In genomic region chr8:116978052-116978451, GRCm38 (mm10) we compare ENCODE assay signal across 9 mouse cellular contexts. TPM values are rescaled to one million over a fixed set of nuclear protein-coding genes. Genes with fewer than 3 reads are reported as not detected.
DNase-seq lines count a peak whose midpoint lies in the region; ATAC-seq and TF ChIP-seq lines count a peak whose summit lies in the region.
"Had no signal": no experiment of that assay in that cellular context is flagged by ENCODE, and none has a peak within 500 bp of the region (broad histone marks: within the 10 kb centered on the region; RNA-seq: fewer than 3 reads in every experiment).

No protein-coding gene starts in this region.

- no peak for TF ChIP-seq POLR2A in liver, adult 2 months (IDR thresholded peaks at IDR 0.05; ENCODE audit: extremely low read depth, insufficient read depth, low read length)

- peaks cover 4% of the 10 kb centered on the region; the same call in 1 of the 2 replicates for H3K4me1 ChIP-seq in liver, adult 2 months (ENCODE audit: control insufficient read depth, insufficient read depth, low read length)
- H3K4me1 ChIP-seq in embryonic facial prominence, embryonic 11.5 days (ENCODE audit: control insufficient read depth, insufficient read depth, low read length), result no peaks in the 10 kb centered on the region
- peaks cover 13% of the 10 kb centered on the region for H3K4me1 ChIP-seq in intestine, embryonic 14.5 days (replicated peaks; ENCODE audit: control insufficient read depth, insufficient read depth, low read length)
- peaks cover 14% of the 10 kb centered on the region for H3K4me1 ChIP-seq in neural tube, embryonic 13.5 days (replicated peaks)

- no peaks in the 10 kb centered on the region for H3K27me3 ChIP-seq in liver, adult 2 months (ENCODE audit: control insufficient read depth, insufficient read depth, low read length)
- H3K27me3 ChIP-seq in embryonic facial prominence, embryonic 11.5 days (ENCODE audit: control insufficient read depth, insufficient read depth, low read length), result no peaks in the 10 kb centered on the region
- no peaks in the 10 kb centered on the region for H3K27me3 ChIP-seq in intestine, embryonic 14.5 days (replicated peaks; ENCODE audit: control insufficient read depth, insufficient read depth, low read length)
- no peaks in the 10 kb centered on the region for H3K27me3 ChIP-seq in neural tube, embryonic 13.5 days

- no peaks in the 10 kb centered on the region for H3K9me3 ChIP-seq in embryonic facial prominence, embryonic 11.5 days (replicated peaks; ENCODE audit: control insufficient read depth, low read length)
- H3K9me3 ChIP-seq in intestine, embryonic 14.5 days (ENCODE audit: control insufficient read depth, low read length), result no peaks in the 10 kb centered on the region
- H3K9me3 ChIP-seq in neural tube, embryonic 13.5 days, result no peaks in the 10 kb centered on the region

- H3K4me2 ChIP-seq in embryonic facial prominence, embryonic 11.5 days (ENCODE audit: low read depth, low read length), result peak overlapping the region; percentile 76
- H3K4me2 ChIP-seq in intestine, embryonic 14.5 days (ENCODE audit: low read length), result peak overlapping the region; percentile 78
- peak overlapping the region; percentile 74 for H3K4me2 ChIP-seq in neural tube, embryonic 13.5 days

- H3K27ac ChIP-seq in liver, adult 2 months (replicated peaks; ENCODE audit: insufficient read depth, low read depth, low read length), result no peak overlapping the region
- no peak overlapping the region for H3K27ac ChIP-seq in embryonic facial prominence, embryonic 11.5 days (replicated peaks; ENCODE audit: low read depth, low read length)
- no peak overlapping the region; the same call in 1 of the 2 replicates for H3K27ac ChIP-seq in intestine, embryonic 14.5 days (ENCODE audit: low read depth)
- H3K27ac ChIP-seq in neural tube, embryonic 13.5 days (replicated peaks), result 0 out of 2 replicates have a peak overlapping the region, but pooled peaks have one; percentile 74

- H3K4me3 ChIP-seq in liver, adult 2 months (ENCODE audit: insufficient read depth, low read depth, low read length), result peak overlapping the region; percentile 75; the same call in 1 of the 2 replicates
- H3K4me3 ChIP-seq in embryonic facial prominence, embryonic 11.5 days (ENCODE audit: low read depth, low read length), result peak overlapping the region; percentile 67
- H3K4me3 ChIP-seq in intestine, embryonic 14.5 days (ENCODE audit: low read depth, low read length), result peak overlapping the region; percentile 94
- peak overlapping the region; percentile 78 for H3K4me3 ChIP-seq in neural tube, embryonic 13.5 days

- H3K79me2 ChIP-seq in liver, adult 2 months (ENCODE audit: control insufficient read depth, insufficient read depth, low read length), result no peaks in the 10 kb centered on the region

- no peak for DNase-seq in liver, adult 2 months (ENCODE audit: extremely low read depth, low read depth, low spot score)
- DNase-seq in liver, result no peak
- DNase-seq in embryonic facial prominence, embryonic 11.5 days (ENCODE audit: low spot score), result no peak
- DNase-seq in intestine, embryonic 14.5 days (ENCODE audit: low spot score), result no peak
- DNase-seq in thymus, postnatal 36 days, result no peak
- DNase-seq in urinary bladder, postnatal 10 days (ENCODE audit: low spot score), result no peak
- DNase-seq in cerebellum, postnatal 4 days (ENCODE audit: low spot score in 2 of 2), result no peak

- TF ChIP-seq CTCF in liver, adult 2 months (IDR thresholded peaks at IDR 0.05; ENCODE audit: low read depth, low read length), result no peak

- WGBS in liver, adult 2 months, result 30% methylated on average over 8 of the region's 8 CpGs
- 32% methylated on average over 8 of the region's 8 CpGs for WGBS in embryonic facial prominence, embryonic 11.5 days
- 31% methylated on average over 8 of the region's 8 CpGs for WGBS in intestine, embryonic 14.5 days
- 32% methylated on average over 8 of the region's 8 CpGs for WGBS in neural tube, embryonic 13.5 days

- no peak for ATAC-seq in embryonic facial prominence, embryonic 11.5 days (replicated peaks; ENCODE audit: insufficient number of reproducible peaks, low FRiP score, low TSS enrichment, low read depth)
- ATAC-seq in intestine, embryonic 14.5 days (replicated peaks; ENCODE audit: low FRiP score, low TSS enrichment, low read depth), result no peak
- ATAC-seq in neural tube, embryonic 13.5 days (ENCODE audit: low read depth), result no peak

- no peak overlapping the region for H3K9ac ChIP-seq in liver, adult 2 months (ENCODE audit: low read depth, low read length)
- H3K9ac ChIP-seq in embryonic facial prominence, embryonic 11.5 days (replicated peaks; ENCODE audit: low read length), result peak overlapping the region; percentile 55
- H3K9ac ChIP-seq in intestine, embryonic 14.5 days (ENCODE audit: low read length), result peak overlapping the region; percentile 20
- H3K9ac ChIP-seq in neural tube, embryonic 13.5 days, result peak overlapping the region; percentile 61

- H3K36me3 ChIP-seq in liver, adult 2 months (ENCODE audit: control insufficient read depth, insufficient read depth, low read length), result peaks cover 3% of the 10 kb centered on the region; the same call in 1 of the 2 replicates
- no peaks in the 10 kb centered on the region for H3K36me3 ChIP-seq in embryonic facial prominence, embryonic 11.5 days (replicated peaks; ENCODE audit: control insufficient read depth, insufficient read depth, low read depth, low read length)
- H3K36me3 ChIP-seq in intestine, embryonic 14.5 days (ENCODE audit: control insufficient read depth, insufficient read depth, low read length), result peaks cover 11% of the 10 kb centered on the region
- peaks cover 13% of the 10 kb centered on the region for H3K36me3 ChIP-seq in neural tube, embryonic 13.5 days

RNA-seq across cellular contexts. Expression of gene 1700030J22Rik, which starts 0.7 kb away (rescaled TPM):
- total RNA-seq in liver, adult 2 months (2014; rRNA removed), result 0.13 and 0.18 TPM in 2 replicates
- 0.15 and 0.20 TPM in 2 replicates for polyA plus RNA-seq in liver, adult 2 months (2012; rRNA removed)
- 2.0 and 2.8 TPM in 2 replicates for polyA plus RNA-seq in embryonic facial prominence, embryonic 11.5 days (2014; fragmentation: Nextera tagmentation; extraction: Ambion mirVana)
- 0.67 and 1.2 TPM in 2 replicates for polyA plus RNA-seq in intestine, embryonic 14.5 days (2014; fragmentation: Nextera tagmentation; extraction: Ambion mirVana)
- 4.9 and 6.5 TPM in 2 replicates for polyA plus RNA-seq in neural tube, embryonic 13.5 days (2015; fragmentation: Nextera tagmentation; extraction: Ambion mirVana)
- total RNA-seq: neutrophil, adult 5-6 weeks had no signal

RNA-seq across cellular contexts. Expression of gene Gcsh, which starts 15.3 kb away (rescaled TPM):
- total RNA-seq in liver, adult 2 months (2014; rRNA removed), result 146 and 161 TPM in 2 replicates
- 75.7 and 96.4 TPM in 2 replicates for polyA plus RNA-seq in liver, adult 2 months (2012; rRNA removed)
- 166 and 167 TPM in 2 replicates for polyA plus RNA-seq in embryonic facial prominence, embryonic 11.5 days (2014; fragmentation: Nextera tagmentation; extraction: Ambion mirVana)
- polyA plus RNA-seq in intestine, embryonic 14.5 days (2014; fragmentation: Nextera tagmentation; extraction: Ambion mirVana), result 174 and 176 TPM in 2 replicates
- polyA plus RNA-seq in neural tube, embryonic 13.5 days (2015; fragmentation: Nextera tagmentation; extraction: Ambion mirVana), result 111 and 114 TPM in 2 replicates

RNA-seq across cellular contexts. Expression of gene Atmin, which starts 34.9 kb away (rescaled TPM):
- total RNA-seq in liver, adult 2 months (2014; rRNA removed), result 2.9 and 3.7 TPM in 2 replicates
- polyA plus RNA-seq in liver, adult 2 months (2012; rRNA removed), result 3.9 and 4.1 TPM in 2 replicates
- 12.7 and 13.1 TPM in 2 replicates for polyA plus RNA-seq in embryonic facial prominence, embryonic 11.5 days (2014; fragmentation: Nextera tagmentation; extraction: Ambion mirVana)
- polyA plus RNA-seq in intestine, embryonic 14.5 days (2014; fragmentation: Nextera tagmentation; extraction: Ambion mirVana), result 11.9 and 12.5 TPM in 2 replicates
- 20.6 and 21.4 TPM in 2 replicates for polyA plus RNA-seq in neural tube, embryonic 13.5 days (2015; fragmentation: Nextera tagmentation; extraction: Ambion mirVana)

RNA-seq across cellular contexts. Expression of gene Cenpn, which starts 56.5 kb away (rescaled TPM):
- 0.74 and 1.3 TPM in 2 replicates for total RNA-seq in liver, adult 2 months (2014; rRNA removed)
- 0.44 and 0.72 TPM in 2 replicates for polyA plus RNA-seq in liver, adult 2 months (2012; rRNA removed)
- polyA plus RNA-seq in embryonic facial prominence, embryonic 11.5 days (2014; fragmentation: Nextera tagmentation; extraction: Ambion mirVana), result 56.7 and 58.4 TPM in 2 replicates
- 38.4 and 39.2 TPM in 2 replicates for polyA plus RNA-seq in intestine, embryonic 14.5 days (2014; fragmentation: Nextera tagmentation; extraction: Ambion mirVana)
- 10.2 and 12.5 TPM in 2 replicates for polyA plus RNA-seq in neural tube, embryonic 13.5 days (2015; fragmentation: Nextera tagmentation; extraction: Ambion mirVana)

RNA-seq across cellular contexts. Expression of gene Cmc2, which starts 56.8 kb away (rescaled TPM):
- 9.3 and 10.9 TPM in 2 replicates for total RNA-seq in liver, adult 2 months (2014; rRNA removed)
- polyA plus RNA-seq in liver, adult 2 months (2012; rRNA removed), result 4.2 and 5.2 TPM in 2 replicates
- polyA plus RNA-seq in embryonic facial prominence, embryonic 11.5 days (2014; fragmentation: Nextera tagmentation; extraction: Ambion mirVana), result 90.6 and 92.2 TPM in 2 replicates
- 73.7 and 85.1 TPM in 2 replicates for polyA plus RNA-seq in intestine, embryonic 14.5 days (2014; fragmentation: Nextera tagmentation; extraction: Ambion mirVana)
- polyA plus RNA-seq in neural tube, embryonic 13.5 days (2015; fragmentation: Nextera tagmentation; extraction: Ambion mirVana), result 40.9 and 46.8 TPM in 2 replicates
